Mouse (Mus musculus) forebrain, embryonic 10.5 days (tissue): ENCODE measurements at regions not wholly inside any gene's neighbourhood (a gene's known extent, or its start where the extent isn't known, plus 50 kb on each side); places are given as distances from the start of the nearest gene placed in this dataset.
A peak's percentile ranks its signal among the peaks of the same experiment; 100 is the strongest.

Source experiments
- DNase-seq: peaks from one replicate; pipeline ENCODE4 v3.0.0-alpha.2; 2017; ENCODE audit warnings: low spot score; ENCODE audit errors: extremely low spot score
- H3K27ac ChIP-seq: fragments of 300-500 bp; sonication (generic); 2 replicates; pipeline ENCODE4 v1.5.1; 2016; ENCODE audit warnings: mild to moderate bottlenecking
- H3K27me3 ChIP-seq: fragments of 300-500 bp; sonication (generic); 2 replicates; pipeline ENCODE4 v1.6.1; 2016; ENCODE audit warnings: mild to moderate bottlenecking; ENCODE audit not compliant: poor library complexity, severe bottlenecking
- H3K36me3 ChIP-seq: fragments of 300-500 bp; sonication (generic); replicated peaks from 2 replicates; pipeline ENCODE4 v1.6.1; 2016; ENCODE audit warnings: mild to moderate bottlenecking, moderate library complexity
- H3K4me1 ChIP-seq: fragments of 300-500 bp; sonication (generic); 2 replicates; pipeline ENCODE4 v1.6.1; 2016
- H3K4me3 ChIP-seq: fragments of 300-500 bp; sonication (generic); 2 replicates; pipeline ENCODE4 v1.5.1; 2016; ENCODE audit warnings: mild to moderate bottlenecking, moderate library complexity
- H3K9me3 ChIP-seq: fragments of 300-500 bp; sonication (generic); 2 replicates; pipeline ENCODE4 v1.6.1; 2016; ENCODE audit warnings: mild to moderate bottlenecking, moderate library complexity
- WGBS: fragments of 180-500 bp; shearing (Covaris S2); methylation state at CpG from one replicate; pipeline ENCODE4 v1.1.7; 2016; 5-methylcytosine and 5-hydroxymethylcytosine counted together

DNA sequence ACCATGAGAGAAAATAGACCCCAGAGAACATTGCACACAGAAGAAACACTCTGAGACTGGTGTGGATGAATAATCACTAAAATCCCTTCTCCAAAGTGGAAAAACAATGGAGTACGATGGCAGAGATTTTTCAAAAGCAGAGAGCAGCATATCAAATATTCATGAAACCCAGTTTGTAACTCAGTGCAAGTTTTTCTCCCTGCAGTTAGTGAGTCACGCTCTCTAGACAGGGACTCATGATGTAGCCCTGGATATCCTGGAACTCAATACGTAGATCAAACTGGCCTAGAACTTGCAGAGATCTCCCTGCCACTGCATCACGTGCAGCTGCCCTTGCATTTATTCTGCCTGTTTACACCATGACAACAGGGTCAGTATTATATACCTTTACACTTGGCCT lies 210.9 kb upstream of the Emcn start:
- WGBS = 88% methylated on average over 4 of the region's 4 CpGs
- no peak overlapping the region for H3K4me3 ChIP-seq

DNA sequence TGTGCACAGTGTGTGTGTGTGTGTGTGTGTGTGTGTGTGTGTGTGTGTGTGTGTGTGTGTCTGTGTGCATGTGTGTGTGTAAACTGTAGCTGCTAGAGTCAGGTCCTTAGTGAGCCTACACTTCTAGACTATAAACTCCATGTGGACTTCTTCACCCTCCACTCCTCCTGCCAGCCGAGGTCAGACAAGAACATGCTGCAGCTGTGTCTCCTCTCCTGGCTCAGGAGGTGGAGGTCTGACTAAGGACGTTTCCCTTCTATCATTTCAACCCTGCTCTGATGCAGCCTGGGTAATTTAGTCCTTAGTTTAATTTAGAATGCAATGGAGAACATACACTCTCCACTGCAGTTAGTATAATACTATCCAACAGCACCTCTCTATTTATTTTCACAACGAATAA lies 198.8 kb upstream of the Emcn start:
- Histone ChIP-seq H3K4me1 (no peaks in the 10 kb centered on the region), H3K4me3 (no peak overlapping the region), H3K27ac (no peak overlapping the region), H3K9me3 (no peaks in the 10 kb centered on the region), H3K27me3 (no peaks in the 10 kb centered on the region), H3K36me3 (no peaks in the 10 kb centered on the region)
- no peak for DNase-seq
- WGBS = 79% methylated on average over 3 of the region's 3 CpGs

More for the DNA sequence above, 210.9 kb upstream of the Emcn start:
- Histone ChIP-seq H3K27me3 (no peaks in the 10 kb centered on the region), H3K36me3 (no peaks in the 10 kb centered on the region), H3K4me1 (no peaks in the 10 kb centered on the region), H3K9me3 (no peaks in the 10 kb centered on the region), H3K27ac (no peak overlapping the region)
- no peak for DNase-seq

DNA sequence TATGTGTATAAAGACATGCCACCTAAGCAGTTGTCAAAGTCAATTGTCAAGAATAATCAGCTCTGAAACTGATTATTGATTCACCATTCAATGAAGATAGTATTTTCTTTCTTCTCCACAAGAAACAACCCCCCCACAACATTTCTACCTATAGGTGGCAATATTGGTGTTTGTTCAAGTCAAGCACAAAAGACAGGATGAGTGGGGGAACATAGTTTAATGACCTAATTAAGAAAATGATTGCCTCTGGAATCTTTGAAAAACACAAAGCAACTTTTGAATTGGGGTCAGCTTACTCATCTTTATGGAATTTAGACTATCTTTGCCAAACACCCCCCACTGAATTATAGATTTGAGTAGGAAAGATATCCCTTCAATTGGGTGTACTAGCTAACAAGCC lies 194.8 kb upstream of the Emcn start:
- no peak for DNase-seq
- H3K4me3 ChIP-seq = no peak overlapping the region
- no peaks in the 10 kb centered on the region for H3K9me3 ChIP-seq
- H3K27me3 ChIP-seq = no peaks in the 10 kb centered on the region
- no peaks in the 10 kb centered on the region; the same call in 1 of the 2 replicates for H3K4me1 ChIP-seq
- H3K36me3 ChIP-seq = no peaks in the 10 kb centered on the region
- no peak overlapping the region for H3K27ac ChIP-seq

DNA sequence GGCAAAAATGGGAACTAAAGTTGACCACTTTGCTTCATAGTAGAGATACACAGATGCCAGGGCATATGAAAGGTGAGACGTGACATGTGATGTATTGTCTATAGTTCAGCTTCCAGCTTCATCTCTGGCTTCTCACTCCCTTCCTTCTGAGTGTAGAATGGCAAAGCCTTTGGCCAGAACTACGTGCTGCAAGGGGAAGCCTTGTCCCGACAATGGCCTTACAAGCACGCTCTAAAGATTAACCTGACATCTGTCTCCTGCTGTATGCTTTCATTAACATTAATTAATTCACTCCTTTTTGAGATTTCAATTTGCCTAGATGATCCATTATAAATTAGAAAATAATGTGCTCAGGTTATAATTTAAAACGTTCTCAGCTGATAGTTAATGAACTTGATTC lies 193.5 kb upstream of the Emcn start:
- H3K4me3 ChIP-seq = no peak overlapping the region
- 80% methylated on average over 5 of the region's 5 CpGs for WGBS

DNA sequence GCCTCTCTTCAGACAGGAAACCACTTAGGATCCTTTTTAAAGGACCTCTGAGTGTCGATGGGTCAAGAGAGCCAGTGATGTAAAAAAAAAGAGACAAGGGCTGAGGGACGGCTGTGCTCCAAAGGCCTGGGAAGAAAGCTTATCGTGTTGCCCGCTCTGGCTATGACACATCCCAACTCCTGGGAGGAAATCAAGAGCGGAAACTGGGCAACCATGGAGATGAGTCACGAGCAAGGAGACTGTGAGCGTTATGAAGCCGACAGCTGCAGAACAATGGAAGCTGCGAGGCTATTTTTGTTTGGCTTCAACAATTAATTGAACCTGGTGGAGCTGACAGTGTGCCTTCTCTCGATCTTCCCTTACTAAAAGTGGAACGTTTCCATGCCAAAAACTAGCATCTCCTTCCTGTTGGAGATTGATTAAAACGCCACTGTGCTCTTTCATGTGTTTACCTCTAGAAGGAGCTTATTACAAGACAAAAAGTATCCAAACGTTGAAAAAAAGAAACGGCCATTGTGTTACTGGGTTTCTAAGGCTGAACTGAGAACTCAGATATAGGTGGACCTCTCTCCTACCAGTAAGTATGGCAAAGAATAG lies 190.4 kb upstream of the Emcn start:
- Histone ChIP-seq H3K27me3 (no peaks in the 10 kb centered on the region), H3K27ac (no peak overlapping the region), H3K4me1 (peaks cover 23% of the 10 kb centered on the region), H3K36me3 (no peaks in the 10 kb centered on the region), H3K9me3 (no peaks in the 10 kb centered on the region), H3K4me3 (no peak overlapping the region)
- DNase-seq = no peak
- 89% methylated on average over 14 of the region's 14 CpGs for WGBS

More for the DNA sequence above, 193.5 kb upstream of the Emcn start:
- Histone ChIP-seq H3K27ac (no peak overlapping the region), H3K9me3 (no peaks in the 10 kb centered on the region), H3K27me3 (no peaks in the 10 kb centered on the region), H3K36me3 (no peaks in the 10 kb centered on the region), H3K4me1 (no peaks in the 10 kb centered on the region; the same call in 1 of the 2 replicates)
- DNase-seq = no peak

DNA sequence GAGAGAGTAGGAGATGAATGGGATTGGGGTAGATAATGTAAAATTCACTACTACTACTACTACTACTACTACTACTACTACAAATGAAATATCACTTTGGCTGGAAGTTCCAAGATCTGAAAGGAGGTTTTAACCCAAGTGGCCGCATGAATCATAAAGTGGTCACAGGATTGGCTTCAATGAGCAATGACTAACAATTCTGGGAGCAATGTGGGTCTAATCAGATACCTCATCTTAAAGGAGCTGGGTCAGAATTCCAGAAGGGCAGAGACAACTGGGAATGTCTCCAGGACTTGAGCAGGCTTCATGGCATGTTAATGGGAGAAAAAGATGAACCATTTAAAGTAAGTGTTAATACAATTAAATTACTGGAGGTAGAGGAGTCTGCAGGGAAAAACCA lies 189.4 kb upstream of the Emcn start:
- no peak for DNase-seq
- H3K9me3 ChIP-seq = no peaks in the 10 kb centered on the region
- no peak overlapping the region for H3K27ac ChIP-seq
- H3K4me1 ChIP-seq = peaks cover 27% of the 10 kb centered on the region
- H3K36me3 ChIP-seq = no peaks in the 10 kb centered on the region
- no peak overlapping the region for H3K4me3 ChIP-seq
- WGBS = 98% methylated on average over 1 of the region's 1 CpGs
- no peaks in the 10 kb centered on the region for H3K27me3 ChIP-seq

DNA sequence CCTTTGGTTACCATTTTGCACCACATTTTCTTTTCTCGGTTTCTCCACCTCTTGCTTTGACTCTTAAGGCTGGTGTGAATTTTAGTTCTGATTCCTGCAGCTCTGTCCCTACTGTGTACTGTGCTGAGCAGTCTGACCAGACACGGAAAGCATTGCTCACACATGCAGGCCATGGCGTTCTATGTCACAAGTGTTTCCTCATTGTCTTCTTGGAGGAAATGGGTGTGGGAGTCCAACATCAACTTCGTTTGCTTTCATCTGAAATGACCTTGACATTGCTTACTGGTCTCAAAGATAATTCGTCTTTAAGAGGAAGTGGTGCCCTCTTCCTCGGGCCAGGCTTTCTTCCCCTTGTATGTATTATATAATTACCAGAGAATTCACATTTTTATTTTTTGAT lies 187.6 kb upstream of the Emcn start:
- Histone ChIP-seq H3K9me3 (no peaks in the 10 kb centered on the region), H3K36me3 (no peaks in the 10 kb centered on the region), H3K27me3 (no peaks in the 10 kb centered on the region), H3K4me3 (no peak overlapping the region), H3K4me1 (peaks cover 29% of the 10 kb centered on the region), H3K27ac (no peak overlapping the region)
- no peak for DNase-seq
- WGBS = 88% methylated on average over 6 of the region's 6 CpGs

DNA sequence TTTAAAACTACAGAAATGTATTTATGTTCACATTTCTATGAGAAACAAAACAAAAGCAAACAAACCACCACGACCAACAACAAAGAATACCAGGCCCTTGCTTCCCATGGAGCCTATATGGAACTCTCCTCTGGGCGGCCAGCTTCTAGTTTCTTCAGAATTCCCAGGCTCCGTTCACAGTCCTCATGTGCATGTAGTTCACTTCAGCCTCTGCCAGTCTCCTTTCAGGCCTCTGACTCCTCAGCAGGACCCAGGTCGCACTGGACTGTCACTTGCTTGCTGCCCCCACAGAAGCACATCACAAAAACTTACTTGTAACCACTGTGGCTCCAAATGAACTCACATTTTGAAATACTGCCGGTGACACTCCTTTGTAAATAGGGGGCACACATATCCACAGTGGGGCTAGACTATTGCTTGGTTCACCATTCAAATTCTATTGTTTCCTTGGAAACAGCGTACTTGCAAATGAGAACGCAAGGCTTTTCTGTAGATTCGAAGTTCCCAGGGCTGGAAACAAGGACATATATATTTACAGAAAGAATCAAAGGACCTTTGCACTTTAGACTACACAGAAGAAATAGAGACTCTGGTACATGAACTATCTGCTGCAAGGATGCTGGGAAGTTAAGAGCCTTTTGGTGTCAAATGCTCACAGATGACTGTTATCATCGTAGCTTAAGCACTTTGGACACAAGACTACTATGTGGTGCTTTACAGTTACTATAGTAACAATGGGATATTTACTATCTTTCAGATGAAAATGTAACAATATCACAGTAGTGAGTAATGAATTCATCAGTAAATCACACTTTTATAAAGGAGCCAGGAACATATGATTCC lies 186.4 kb upstream of the Emcn start:
- WGBS = 70% methylated on average over 9 of the region's 9 CpGs
- H3K27me3 ChIP-seq = no peaks in the 10 kb centered on the region
- no peak for DNase-seq
- peak overlapping the region; percentile 65 for H3K27ac ChIP-seq
- H3K4me1 ChIP-seq = peaks cover 29% of the 10 kb centered on the region
- no peaks in the 10 kb centered on the region for H3K36me3 ChIP-seq
- no peaks in the 10 kb centered on the region for H3K9me3 ChIP-seq
- no peak overlapping the region for H3K4me3 ChIP-seq

DNA sequence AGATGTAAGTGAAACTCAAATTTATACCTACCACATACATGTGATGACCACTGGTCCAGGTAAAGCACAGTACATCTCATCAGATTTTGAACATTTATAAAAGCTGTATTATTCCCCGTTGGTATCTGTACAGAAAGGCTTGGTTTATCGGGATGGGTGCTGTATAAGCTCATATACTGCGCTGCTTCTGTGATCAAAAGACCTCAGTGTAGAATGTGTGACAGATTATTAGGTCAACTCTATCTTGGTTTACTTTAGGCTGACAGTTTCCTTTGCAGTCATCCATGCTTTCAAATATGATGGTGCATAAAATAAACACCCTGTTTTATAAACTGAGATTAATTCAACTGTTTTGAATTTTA lies 185.8 kb upstream of the Emcn start:
- H3K4me1 ChIP-seq = peaks cover 29% of the 10 kb centered on the region
- DNase-seq = no peak
- no peaks in the 10 kb centered on the region for H3K9me3 ChIP-seq
- H3K27me3 ChIP-seq = no peaks in the 10 kb centered on the region
- H3K27ac ChIP-seq = no peak overlapping the region
- no peaks in the 10 kb centered on the region for H3K36me3 ChIP-seq
- H3K4me3 ChIP-seq = no peak overlapping the region
- 91% methylated on average over 3 of the region's 3 CpGs for WGBS

DNA sequence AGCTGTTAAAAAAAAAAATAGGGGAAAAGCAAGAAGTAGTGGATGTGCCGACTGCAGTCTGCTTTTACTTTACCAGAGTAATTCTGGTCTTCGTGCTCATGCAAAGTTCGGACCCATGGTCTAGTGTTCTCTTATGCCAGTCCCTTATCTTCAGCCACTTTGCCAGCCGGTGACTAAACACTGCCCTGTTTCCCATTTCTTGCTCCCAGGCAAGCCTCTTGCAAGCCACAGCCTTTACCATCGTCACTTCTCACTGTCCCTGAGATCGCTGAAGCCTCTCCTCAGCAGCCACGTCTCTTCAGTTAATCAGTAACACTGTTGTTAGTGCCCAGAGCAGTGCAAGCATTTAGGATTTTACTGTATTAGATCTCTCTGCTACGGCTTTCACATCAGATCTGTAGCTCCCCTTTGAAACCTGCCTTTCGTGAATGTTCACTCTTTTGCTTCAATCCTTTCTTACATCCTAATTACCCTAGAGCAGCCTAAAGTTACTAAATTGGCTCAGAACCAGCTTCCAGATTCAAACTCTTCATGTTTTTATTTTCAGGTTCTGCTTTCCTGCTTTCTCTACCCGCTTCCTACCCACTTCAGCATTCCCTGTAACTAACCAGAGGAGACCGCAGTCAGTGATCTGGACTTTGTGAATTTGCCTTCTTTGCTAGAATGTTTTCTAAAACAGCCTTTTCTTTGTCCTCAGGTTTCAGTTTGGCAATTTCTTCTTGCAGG lies 184.5 kb upstream of the Emcn start:
- no peak for DNase-seq
- H3K9me3 ChIP-seq = no peaks in the 10 kb centered on the region
- H3K36me3 ChIP-seq = no peaks in the 10 kb centered on the region
- peaks cover 29% of the 10 kb centered on the region for H3K4me1 ChIP-seq
- no peaks in the 10 kb centered on the region for H3K27me3 ChIP-seq
- WGBS = 74% methylated on average over 11 of the region's 11 CpGs
- peak overlapping the region; percentile 35; the same call in 1 of the 2 replicates for H3K27ac ChIP-seq
- no peak overlapping the region for H3K4me3 ChIP-seq

DNA sequence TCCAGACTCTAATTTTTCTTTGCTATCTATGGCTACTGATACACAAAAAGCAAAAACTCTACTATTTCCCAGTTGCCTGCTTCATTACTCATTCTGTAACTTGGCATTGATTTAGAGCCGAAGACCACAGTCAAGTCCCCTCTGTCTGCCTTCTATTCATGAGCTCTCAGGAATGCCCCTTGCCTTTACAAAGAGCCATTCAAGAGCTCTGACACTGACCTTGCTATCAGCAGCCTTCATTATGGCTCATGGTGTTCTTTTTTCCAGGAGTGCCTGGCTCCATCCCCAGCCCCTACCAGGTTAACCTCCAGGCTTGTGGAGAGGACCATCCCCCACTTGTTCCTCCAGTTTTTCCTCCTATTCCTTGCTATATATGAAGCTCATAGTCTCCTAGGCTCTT lies 151.8 kb upstream of the Emcn start:
- H3K27me3 ChIP-seq = no peaks in the 10 kb centered on the region
- H3K9me3 ChIP-seq = no peaks in the 10 kb centered on the region
- peaks cover 4% of the 10 kb centered on the region for H3K4me1 ChIP-seq
- WGBS = 70% methylated on average over 1 of the region's 1 CpGs
- no peak for DNase-seq
- H3K4me3 ChIP-seq = no peak overlapping the region
- H3K36me3 ChIP-seq = no peaks in the 10 kb centered on the region
- no peak overlapping the region for H3K27ac ChIP-seq

DNA sequence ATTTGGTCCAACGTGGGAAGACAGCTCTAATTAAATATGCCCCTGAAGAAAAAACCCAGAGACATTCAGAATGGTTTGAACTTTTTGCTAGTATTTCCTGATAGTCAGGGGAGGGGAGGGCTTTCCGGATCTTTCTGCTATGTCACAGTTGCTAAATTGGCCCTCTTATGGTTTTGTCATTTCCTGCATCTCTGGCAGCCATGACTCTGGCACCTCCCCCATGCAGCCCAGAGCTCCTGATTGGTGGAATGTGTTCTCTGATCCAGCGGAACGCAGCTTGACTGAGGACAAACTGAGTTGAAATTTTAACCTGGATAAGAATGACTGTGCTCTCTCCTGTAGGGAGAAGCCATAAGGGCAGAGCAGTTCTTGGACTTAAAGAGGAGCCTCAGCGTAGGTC lies 150.4 kb upstream of the Emcn start:
- DNase-seq = no peak
- WGBS = 89% methylated on average over 5 of the region's 5 CpGs
- Histone ChIP-seq H3K4me1 (peaks cover 4% of the 10 kb centered on the region), H3K36me3 (no peaks in the 10 kb centered on the region), H3K9me3 (no peaks in the 10 kb centered on the region), H3K27ac (no peak overlapping the region), H3K27me3 (no peaks in the 10 kb centered on the region), H3K4me3 (no peak overlapping the region)

DNA sequence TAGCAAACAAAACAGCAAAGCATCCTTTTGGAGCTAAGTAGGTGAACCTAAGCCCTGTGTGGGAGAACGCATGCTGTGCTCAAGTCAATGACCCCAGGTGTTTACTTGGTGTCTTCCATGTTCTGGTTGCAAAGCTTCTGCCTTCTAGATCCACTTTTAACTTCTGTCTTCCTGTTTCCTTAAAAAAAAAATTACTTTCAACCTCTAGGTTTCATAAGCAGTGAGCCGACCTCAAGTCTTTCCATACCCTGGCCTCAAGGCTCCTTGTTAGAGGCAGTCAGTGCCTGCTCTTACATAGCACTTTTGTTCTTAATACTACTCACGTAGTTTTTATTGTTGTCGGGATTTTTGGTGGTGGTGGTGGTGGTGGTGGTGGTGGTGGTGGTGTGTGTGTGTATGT lies 149.9 kb upstream of the Emcn start:
- H3K27ac ChIP-seq = no peak overlapping the region
- no peaks in the 10 kb centered on the region for H3K36me3 ChIP-seq
- no peaks in the 10 kb centered on the region for H3K9me3 ChIP-seq
- DNase-seq = no peak
- H3K4me3 ChIP-seq = no peak overlapping the region
- peaks cover 4% of the 10 kb centered on the region for H3K4me1 ChIP-seq
- 86% methylated on average over 4 of the region's 4 CpGs for WGBS
- H3K27me3 ChIP-seq = no peaks in the 10 kb centered on the region
